Mouse (Mus musculus): ENCODE measurements around the gene Olfr1358. TPM values are rescaled to one million over a fixed set of nuclear protein-coding genes. Genes with fewer than 3 reads are reported as not detected.
A peak's percentile ranks its signal among the peaks of the same experiment; 100 is the strongest.
"Not testable (repeated sequence)": the region's sequence is repeated elsewhere in the genome, so short reads cannot be mapped to it uniquely, and the experiment has no call there.

The Olfr1358 gene
- polyA plus RNA-seq, 1 experiment from 2014 or later, result not detected

DNA sequence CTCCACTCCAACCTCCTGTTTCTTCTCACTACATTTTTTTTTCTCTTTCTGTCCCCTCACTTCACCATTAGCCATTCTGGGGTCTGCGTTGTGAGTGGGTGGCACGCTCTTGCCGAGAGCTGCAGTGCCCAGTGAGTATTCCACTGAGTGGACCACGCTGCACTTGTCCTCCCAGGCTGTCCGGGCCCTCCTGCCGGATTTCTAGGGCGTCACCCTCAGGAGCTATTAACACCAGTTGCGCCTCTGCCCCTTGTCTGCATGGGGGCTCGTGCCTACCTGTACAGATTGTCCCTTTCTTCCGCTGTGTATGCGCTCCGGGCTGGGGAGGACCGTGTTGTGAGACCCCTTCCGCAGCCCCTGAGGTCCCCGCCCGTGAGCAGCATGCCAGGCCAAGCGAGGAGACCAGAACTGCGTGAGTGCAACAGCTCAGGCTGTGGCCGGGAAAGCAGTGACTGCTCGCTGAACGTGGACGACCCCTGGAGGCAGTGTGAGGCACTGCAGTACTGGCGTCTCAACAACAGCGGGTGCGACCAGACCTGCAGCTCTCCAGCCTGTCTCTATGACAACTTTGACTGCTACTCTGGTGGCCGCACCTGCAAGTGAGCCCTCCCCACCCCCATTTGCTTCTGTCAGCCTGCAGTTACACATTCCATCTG lies 29.7 kb upstream of the Olfr1358 start:
- H3K27ac ChIP-seq (replicated peaks), result no peak overlapping the region
- no peaks in the 10 kb centered on the region for H3K36me3 ChIP-seq
- H3K9me3 ChIP-seq, result no peaks in the 10 kb centered on the region
- WGBS, result 10% methylated on average over 26 of the region's 26 CpGs
- peak overlapping the region; percentile 41 for H3K4me3 ChIP-seq
- peaks cover 4% of the 10 kb centered on the region; the same call in 1 of the 2 replicates for H3K4me1 ChIP-seq
- peaks cover 50% of the 10 kb centered on the region for H3K27me3 ChIP-seq (replicated peaks)
- H3K4me2 ChIP-seq, result peak overlapping the region; percentile 71
- ATAC-seq (ENCODE audit: extremely low read depth, insufficient number of reproducible peaks, low FRiP score, low TSS enrichment), result peak; percentile 48
- peak overlapping the region; percentile 69 for H3K9ac ChIP-seq

DNA sequence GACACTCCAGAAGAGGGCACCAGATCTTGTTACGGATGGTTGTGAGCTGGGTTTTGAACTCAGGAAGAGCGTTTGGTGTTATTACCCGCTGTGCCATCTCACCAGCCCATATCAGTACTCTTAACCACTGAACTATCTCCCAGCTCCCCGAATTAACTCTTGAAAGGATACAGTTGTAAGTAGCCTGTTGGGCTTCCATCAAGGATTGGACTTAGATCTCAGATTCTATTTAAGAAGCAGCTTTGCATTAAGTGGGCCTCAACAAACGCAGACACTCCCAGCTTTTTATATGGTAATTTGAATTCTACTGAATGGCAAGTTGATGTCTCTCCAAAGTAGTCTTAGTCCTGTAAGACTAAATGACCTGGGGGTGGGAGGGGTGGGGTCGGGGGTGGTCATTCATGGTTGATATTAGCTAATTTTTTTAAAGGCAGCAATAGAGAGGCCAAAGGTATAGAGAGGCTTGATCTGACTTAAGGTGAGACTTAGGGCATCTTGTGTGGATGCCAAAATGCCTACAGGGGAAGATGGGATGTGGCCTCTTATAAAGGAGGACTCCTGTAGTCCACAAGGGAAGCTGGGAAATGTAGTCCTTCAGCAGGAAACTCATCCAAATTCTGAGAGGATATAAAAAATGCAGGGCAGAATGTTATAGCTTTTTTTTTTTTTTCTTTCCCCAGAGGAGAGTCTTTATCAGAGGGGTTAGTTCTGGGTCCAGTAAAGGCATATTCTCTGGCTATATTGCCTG lies 14.1 kb upstream of the Olfr1358 start:
- H3K9me3 ChIP-seq, result no peaks in the 10 kb centered on the region
- WGBS, result 66% methylated on average over 6 of the region's 6 CpGs

DNA sequence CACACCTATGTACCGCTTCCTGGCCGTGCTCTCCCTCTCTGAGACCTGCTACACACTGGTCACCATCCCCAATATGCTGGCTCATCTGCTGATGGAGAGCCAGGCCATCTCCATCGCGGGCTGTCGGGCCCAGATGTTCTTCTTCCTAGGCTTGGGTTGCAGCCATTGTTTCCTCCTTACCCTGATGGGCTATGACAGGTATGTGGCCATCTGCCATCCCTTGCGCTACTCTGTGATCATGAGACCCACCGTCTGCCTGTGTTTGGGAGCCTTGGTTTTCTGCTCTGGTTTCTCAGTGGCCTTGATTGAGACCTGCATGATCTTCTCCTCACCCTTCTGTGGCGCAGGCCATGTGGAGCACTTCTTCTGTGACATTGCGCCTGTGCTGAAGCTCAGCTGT lies 2.6 kb downstream of the Olfr1358 start:
- no peak overlapping the region for H3K9ac ChIP-seq
- no peak; the same call in 1 of the 2 replicates for ATAC-seq (ENCODE audit: extremely low read depth, insufficient number of reproducible peaks, low FRiP score, low TSS enrichment)
- 63% methylated on average over 9 of the region's 9 CpGs for WGBS

More for the DNA sequence above, 14.1 kb upstream of the Olfr1358 start:
- no peaks in the 10 kb centered on the region for H3K4me1 ChIP-seq
- no peak for ATAC-seq (ENCODE audit: extremely low read depth, insufficient number of reproducible peaks, low FRiP score, low TSS enrichment)
- H3K9ac ChIP-seq, result no peak overlapping the region
- no peak overlapping the region for H3K4me3 ChIP-seq
- H3K4me2 ChIP-seq, result no peak overlapping the region
- no peaks in the 10 kb centered on the region for H3K36me3 ChIP-seq
- H3K27ac ChIP-seq (replicated peaks), result no peak overlapping the region
- H3K27me3 ChIP-seq (replicated peaks), result no peaks in the 10 kb centered on the region

DNA sequence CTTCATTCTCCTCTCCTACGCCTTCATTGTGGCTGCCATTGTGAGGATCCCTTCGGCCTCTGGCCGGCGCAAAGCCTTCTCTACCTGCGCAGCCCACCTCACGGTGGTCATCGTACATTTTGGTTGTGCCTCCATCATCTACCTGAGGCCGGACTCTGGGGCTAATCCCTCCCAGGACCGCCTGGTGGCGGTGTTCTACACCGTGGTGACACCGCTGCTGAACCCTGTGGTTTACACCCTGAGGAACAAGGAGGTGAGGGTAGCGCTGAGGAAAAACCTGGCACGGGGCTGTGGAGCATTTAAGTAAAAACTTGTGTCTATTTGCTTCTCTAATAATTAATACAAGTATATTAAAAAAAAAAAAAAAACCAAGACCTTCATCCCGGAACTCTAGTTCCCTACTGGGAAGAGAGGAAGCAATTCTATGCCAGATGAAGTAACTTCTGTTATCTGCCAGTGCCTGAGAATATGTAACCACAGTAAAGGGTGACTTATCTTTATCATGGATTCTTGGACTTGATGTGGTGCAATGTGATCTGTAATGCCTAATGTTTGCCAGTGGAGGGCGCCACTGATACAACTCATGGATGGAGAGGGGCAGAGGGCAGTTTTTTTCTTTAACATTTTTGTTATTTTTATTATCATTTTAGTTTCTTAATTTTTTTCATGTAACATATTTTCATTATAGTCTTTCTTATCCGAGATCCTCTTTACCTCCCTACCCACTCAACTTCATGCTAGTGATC lies 3.2 kb downstream of the Olfr1358 start:
- Histone ChIP-seq H3K27me3 (replicated peaks) (no peaks in the 10 kb centered on the region), H3K9ac (no peak overlapping the region), H3K27ac (replicated peaks) (no peak overlapping the region), H3K4me1 (0 out of 2 replicates have a peak, but pooled peaks cover 3% of the 10 kb centered on the region), H3K9me3 (no peaks in the 10 kb centered on the region), H3K4me2 (no peak overlapping the region), H3K4me3 (no peak overlapping the region), H3K36me3 (no peaks in the 10 kb centered on the region)
- WGBS, result 42% methylated on average over 17 of the region's 17 CpGs
- ATAC-seq (ENCODE audit: extremely low read depth, insufficient number of reproducible peaks, low FRiP score, low TSS enrichment), result no peak

More for the DNA sequence above, 2.6 kb downstream of the Olfr1358 start:
- Histone ChIP-seq H3K36me3 (no peaks in the 10 kb centered on the region), H3K4me1 (no peaks in the 10 kb centered on the region), H3K4me3 (no peak overlapping the region), H3K27ac (replicated peaks) (no peak overlapping the region), H3K27me3 (replicated peaks) (no peaks in the 10 kb centered on the region), H3K9me3 (no peaks in the 10 kb centered on the region), H3K4me2 (no peak overlapping the region)

DNA sequence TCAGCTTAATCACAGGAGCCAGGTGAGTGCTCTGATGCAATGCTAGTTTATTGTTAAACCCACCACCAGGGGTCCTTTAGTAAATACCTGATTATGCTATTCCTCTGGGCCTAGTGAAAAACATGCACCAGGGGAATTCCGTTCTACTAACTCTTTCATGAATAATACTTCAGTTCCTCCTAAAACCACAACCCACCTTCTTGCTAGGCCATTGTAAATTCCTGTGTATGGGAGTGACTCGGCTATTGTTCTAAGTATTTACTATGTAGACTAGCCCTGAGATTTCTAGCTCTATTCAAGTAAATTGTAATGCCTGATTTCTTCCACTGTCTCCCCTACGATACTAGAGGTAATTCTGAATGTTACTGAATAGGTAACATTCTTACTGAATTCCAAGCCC lies 7.8 kb downstream of the Olfr1358 start:
- ATAC-seq (ENCODE audit: extremely low read depth, insufficient number of reproducible peaks, low FRiP score, low TSS enrichment); H3K9ac ChIP-seq; H3K36me3 ChIP-seq; H3K9me3 ChIP-seq; H3K27me3 ChIP-seq (replicated peaks); H3K4me3 ChIP-seq; H3K4me2 ChIP-seq; H3K4me1 ChIP-seq; H3K27ac ChIP-seq (replicated peaks): not testable (repeated sequence)
- 60% methylated on average over 3 of the region's 3 CpGs for WGBS

DNA sequence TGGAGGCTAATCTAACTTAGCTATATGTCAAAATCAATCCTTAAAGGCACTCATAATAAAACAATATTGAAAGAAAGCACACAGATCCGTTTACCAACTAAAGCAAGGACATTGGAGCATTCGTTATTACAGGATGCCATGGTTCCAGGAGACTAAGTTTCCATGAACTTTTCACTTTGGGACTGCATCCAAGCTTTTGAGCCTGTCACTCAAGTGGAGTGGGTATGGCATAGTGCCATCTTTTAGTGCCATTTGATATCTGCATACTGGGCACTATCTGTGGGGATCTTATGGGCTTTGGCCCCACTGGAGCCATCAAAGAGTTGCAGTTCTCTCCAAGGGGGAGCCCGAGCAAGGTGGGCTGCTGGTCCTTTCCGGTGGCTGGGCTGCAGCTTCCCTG lies 8.3 kb downstream of the Olfr1358 start:
- H3K27ac ChIP-seq (replicated peaks), result no peak overlapping the region
- no peaks in the 10 kb centered on the region for H3K36me3 ChIP-seq
- H3K9me3 ChIP-seq, result no peaks in the 10 kb centered on the region
- 49% methylated on average over 4 of the region's 4 CpGs for WGBS
- no peak overlapping the region for H3K4me2 ChIP-seq
- no peaks in the 10 kb centered on the region; the same call in 1 of the 2 replicates for H3K27me3 ChIP-seq (replicated peaks)
- H3K4me3 ChIP-seq, result no peak overlapping the region
- no peak for ATAC-seq (ENCODE audit: extremely low read depth, insufficient number of reproducible peaks, low FRiP score, low TSS enrichment)
- 0 out of 2 replicates have a peak, but pooled peaks cover 6% of the 10 kb centered on the region for H3K4me1 ChIP-seq
- no peak overlapping the region for H3K9ac ChIP-seq

DNA sequence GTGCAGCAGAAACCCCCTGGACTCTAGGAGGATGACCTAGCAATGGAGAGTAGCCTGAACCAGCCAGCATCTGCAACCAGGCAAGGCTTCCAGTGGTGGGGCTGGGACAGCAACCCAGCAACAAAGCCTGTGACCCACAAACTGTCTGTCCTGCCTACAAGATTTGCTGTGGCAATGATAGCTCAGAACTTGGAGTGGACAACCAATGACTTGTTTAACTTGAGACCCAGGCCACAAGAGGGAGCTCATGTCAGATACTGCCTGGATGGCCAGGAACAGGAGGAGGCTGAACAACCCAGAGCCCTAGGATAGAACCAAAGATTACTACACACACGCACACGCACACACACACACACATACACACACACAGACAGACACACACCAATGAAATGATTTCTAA lies 23.7 kb downstream of the Olfr1358 start:
- H3K36me3 ChIP-seq, result no peaks in the 10 kb centered on the region
- H3K4me3 ChIP-seq, result no peak overlapping the region
- no peak overlapping the region for H3K27ac ChIP-seq (replicated peaks)
- H3K4me2 ChIP-seq, result no peak overlapping the region
- H3K9ac ChIP-seq, result no peak overlapping the region
- no peak for ATAC-seq (ENCODE audit: extremely low read depth, insufficient number of reproducible peaks, low FRiP score, low TSS enrichment)
- no peaks in the 10 kb centered on the region for H3K9me3 ChIP-seq
- no peaks in the 10 kb centered on the region for H3K27me3 ChIP-seq (replicated peaks)
- H3K4me1 ChIP-seq, result no peaks in the 10 kb centered on the region
- WGBS, result 54% methylated on average over 2 of the region's 2 CpGs

DNA sequence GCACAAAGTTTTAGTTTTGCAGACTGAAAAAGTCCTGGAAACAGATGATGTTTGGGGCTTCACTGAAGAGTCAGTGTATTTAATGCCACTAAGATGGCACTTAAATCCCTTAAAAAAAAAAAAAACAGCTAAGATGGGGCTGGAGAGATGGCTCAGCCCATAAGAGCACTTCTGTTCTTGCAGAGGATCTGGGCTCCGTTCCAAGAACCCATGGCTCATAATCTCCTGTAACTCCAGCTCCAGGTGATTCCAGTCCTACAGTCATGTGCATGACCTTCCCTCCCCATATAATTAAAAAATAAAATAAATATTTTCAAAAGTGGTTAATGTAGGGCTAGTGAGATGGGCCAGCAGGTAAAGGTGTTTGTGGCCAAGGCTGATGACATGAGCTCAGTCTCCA lies 47.8 kb downstream of the Olfr1358 start:
- H3K4me3 ChIP-seq, result no peak overlapping the region
- H3K9me3 ChIP-seq, result no peaks in the 10 kb centered on the region
- no peak overlapping the region for H3K9ac ChIP-seq
- 72% methylated on average over 1 of the region's 1 CpGs for WGBS
- no peaks in the 10 kb centered on the region for H3K27me3 ChIP-seq (replicated peaks)
- no peak overlapping the region for H3K4me2 ChIP-seq
- H3K27ac ChIP-seq (replicated peaks), result no peak overlapping the region
- no peak for ATAC-seq (ENCODE audit: extremely low read depth, insufficient number of reproducible peaks, low FRiP score, low TSS enrichment)
- no peaks in the 10 kb centered on the region for H3K36me3 ChIP-seq
- no peaks in the 10 kb centered on the region for H3K4me1 ChIP-seq

DNA sequence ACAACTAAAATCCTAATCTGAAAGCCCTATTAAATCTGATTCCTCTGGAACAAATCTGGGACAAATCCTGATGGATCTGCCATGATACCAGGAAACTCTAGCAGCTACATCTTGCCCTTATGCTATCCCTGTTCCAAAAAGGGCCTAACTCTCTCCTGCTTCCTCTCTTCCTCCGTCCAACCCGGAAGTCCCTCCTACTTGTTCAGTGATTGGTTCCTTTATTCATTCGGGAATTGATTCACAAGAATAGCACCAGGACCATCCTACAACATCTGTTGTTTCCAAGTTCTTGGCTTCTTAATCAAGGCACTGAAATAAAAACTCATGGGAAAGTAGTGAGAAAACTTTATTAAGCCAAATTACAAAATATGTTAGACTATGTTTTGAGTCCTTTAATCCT lies 52.0 kb downstream of the Olfr1358 start:
- H3K9ac ChIP-seq, result no peak overlapping the region
- no peaks in the 10 kb centered on the region for H3K9me3 ChIP-seq
- 0 out of 2 replicates have a peak, but pooled peaks cover 5% of the 10 kb centered on the region for H3K4me1 ChIP-seq
- WGBS, result 73% methylated on average over 3 of the region's 3 CpGs
- no peak overlapping the region for H3K4me3 ChIP-seq
- no peak for ATAC-seq (ENCODE audit: extremely low read depth, insufficient number of reproducible peaks, low FRiP score, low TSS enrichment)
- H3K36me3 ChIP-seq, result no peaks in the 10 kb centered on the region
- H3K4me2 ChIP-seq, result no peak overlapping the region
- no peak overlapping the region for H3K27ac ChIP-seq (replicated peaks)
- no peaks in the 10 kb centered on the region for H3K27me3 ChIP-seq (replicated peaks)

DNA sequence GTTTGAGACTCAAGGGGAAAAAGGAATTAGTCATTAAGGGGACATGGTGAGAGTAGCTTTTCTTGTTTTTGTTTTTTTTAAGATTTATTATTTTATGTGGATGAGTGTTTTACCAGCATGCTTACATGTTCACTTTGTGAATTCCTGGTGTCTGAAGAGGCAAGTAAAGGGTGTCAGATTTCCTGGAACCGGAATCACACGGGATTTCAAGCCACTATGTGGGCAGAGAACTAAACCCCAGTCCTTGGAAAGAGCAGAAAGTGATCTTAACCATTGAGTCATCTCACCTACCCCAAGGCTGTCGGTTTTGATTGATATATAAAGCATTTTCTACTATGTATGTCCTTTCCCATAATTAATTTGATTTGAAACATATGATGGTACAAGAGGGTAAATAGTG lies 52.5 kb downstream of the Olfr1358 start:
- H3K27ac ChIP-seq (replicated peaks), result no peak overlapping the region
- 45% methylated on average over 3 of the region's 3 CpGs for WGBS
- no peak for ATAC-seq (ENCODE audit: extremely low read depth, insufficient number of reproducible peaks, low FRiP score, low TSS enrichment)

More for the DNA sequence above, 52.5 kb downstream of the Olfr1358 start:
- no peak overlapping the region for H3K9ac ChIP-seq
- H3K36me3 ChIP-seq, result no peaks in the 10 kb centered on the region
- H3K4me2 ChIP-seq, result no peak overlapping the region
- no peaks in the 10 kb centered on the region for H3K27me3 ChIP-seq (replicated peaks)
- H3K4me3 ChIP-seq, result no peak overlapping the region
- H3K9me3 ChIP-seq, result no peaks in the 10 kb centered on the region
- H3K4me1 ChIP-seq, result 0 out of 2 replicates have a peak, but pooled peaks cover 5% of the 10 kb centered on the region
